ENCODE assay signal across 8 mouse cellular contexts in the genomic region with DNA sequence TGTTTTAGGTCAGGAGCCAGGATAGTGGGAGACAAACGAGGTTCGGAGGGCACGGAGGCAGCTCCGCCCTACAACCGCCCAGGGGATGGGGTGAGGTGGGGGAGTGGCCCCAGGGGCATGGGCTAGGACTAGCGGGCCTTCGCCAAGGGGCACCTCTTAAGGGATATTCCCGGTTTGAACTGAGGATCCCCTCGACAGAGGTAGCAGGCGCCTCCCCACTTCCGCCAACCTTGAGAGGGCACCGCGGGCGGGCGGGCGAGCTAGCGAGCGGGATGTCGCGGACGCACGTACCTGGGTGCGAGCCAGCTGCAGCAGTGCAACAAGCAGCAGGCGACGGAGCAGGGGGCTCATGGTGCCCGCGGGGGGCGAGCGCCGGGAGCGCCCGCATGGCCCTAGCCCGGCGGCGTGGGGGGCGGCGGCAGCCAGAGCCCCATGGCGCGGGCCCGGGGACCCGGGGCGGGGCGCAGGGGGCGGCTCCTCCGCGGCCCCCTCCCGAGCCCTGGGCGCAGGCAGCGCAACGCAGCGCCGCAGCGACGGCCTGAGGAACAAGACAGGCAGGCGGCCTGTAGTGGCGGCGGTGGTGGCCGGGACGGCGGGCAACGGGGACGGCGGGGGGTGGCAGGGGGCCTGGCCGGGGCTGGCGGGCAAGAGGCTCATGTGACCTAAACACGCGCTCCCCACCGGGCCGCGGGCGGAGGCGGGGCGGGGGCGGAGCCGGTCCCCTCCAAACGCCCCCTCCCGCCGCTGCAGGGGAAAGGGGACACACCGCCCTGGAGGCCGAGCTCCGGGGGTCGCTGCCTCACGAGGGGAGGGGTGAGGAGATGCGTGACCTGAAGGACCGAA. TPM values are rescaled to one million over a fixed set of nuclear protein-coding genes. Genes with fewer than 3 reads are reported as not detected.
DNase-seq lines count a peak whose midpoint lies in the region; ATAC-seq lines count a peak whose summit lies in the region.

Vegfb (minus strand) TSS at position 591 of the 843 bp plus-strand sequence.

- peak; percentile 65 for DNase-seq in CD4-positive, CD25-positive, alpha-beta regulatory T cell, adult 2 months (ENCODE audit: low read depth, low spot score)
- DNase-seq in adrenal gland, postnatal 4 days (ENCODE audit: low spot score in 2 of 2) = peak in 1 of 2 experiments; percentile 62
- DNase-seq in kidney, postnatal 10 days = peak; percentile 84
- peak; percentile 64 to 67 for DNase-seq in lung, adult 18-20 months
- peak; percentile 79 to 83 for DNase-seq in thymus, postnatal 36 days

- H3K27ac ChIP-seq in heart, embryonic 14.5 days (replicated peaks in 1 of 2; ENCODE audit: control insufficient read depth in 1 of 2, insufficient read depth in 1 of 2, low read depth in 2 of 2, low read length in 2 of 2) = peak within 1 kb of the TSS; percentile 91 to 98
- H3K27ac ChIP-seq in neural tube, embryonic 13.5 days (replicated peaks) = peak within 1 kb of the TSS; percentile 84

- peak; percentile 52; the same call in 1 of the 2 replicates for ATAC-seq in erythroblast, adult 5-6 weeks (replicated peaks; ENCODE audit: low FRiP score, poor library complexity, severe bottlenecking)
- peak; percentile 53 for ATAC-seq in heart, embryonic 14.5 days (ENCODE audit: insufficient number of reproducible peaks, insufficient read depth, low FRiP score, low read depth)
- ATAC-seq in neural tube, embryonic 13.5 days (ENCODE audit: low read depth) = peak; percentile 45

- H3K9me3 ChIP-seq in heart, embryonic 14.5 days (ENCODE audit: control insufficient read depth, low read length) = no peaks in the 10 kb centered on the region
- no peaks in the 10 kb centered on the region for H3K9me3 ChIP-seq in neural tube, embryonic 13.5 days

- no peaks in the 10 kb centered on the region for H3K27me3 ChIP-seq in heart, embryonic 14.5 days (ENCODE audit: control insufficient read depth, insufficient read depth, low read length)
- H3K27me3 ChIP-seq in neural tube, embryonic 13.5 days = no peaks in the 10 kb centered on the region

- peak within 1 kb of the TSS; percentile 75 for H3K4me2 ChIP-seq in heart, embryonic 14.5 days (ENCODE audit: low read length)
- peak within 1 kb of the TSS; percentile 87 for H3K4me2 ChIP-seq in neural tube, embryonic 13.5 days

- peaks cover 39% of the 10 kb centered on the region for H3K36me3 ChIP-seq in heart, embryonic 14.5 days (ENCODE audit: control insufficient read depth, insufficient read depth, low read length)
- H3K36me3 ChIP-seq in neural tube, embryonic 13.5 days = peaks cover 28% of the 10 kb centered on the region

- peaks cover 12 to 22% of the 10 kb centered on the region in 2 experiments for H3K4me1 ChIP-seq in heart, embryonic 14.5 days (ENCODE audit: control insufficient read depth in 2 of 2, insufficient read depth in 2 of 2, low read length in 2 of 2)
- H3K4me1 ChIP-seq in neural tube, embryonic 13.5 days (replicated peaks) = peaks cover 30% of the 10 kb centered on the region

- H3K4me3 ChIP-seq in heart, embryonic 14.5 days (ENCODE audit: control insufficient read depth in 1 of 2, insufficient read depth in 1 of 2, low read depth in 1 of 2, low read length in 2 of 2) = peak within 1 kb of the TSS; percentile 69 to 81
- H3K4me3 ChIP-seq in neural tube, embryonic 13.5 days = peak within 1 kb of the TSS; percentile 78

- under 1% methylated on average over 75 of the region's 85 CpGs for WGBS in heart, embryonic 14.5 days
- WGBS in neural tube, embryonic 13.5 days = 1% methylated on average over 81 of the region's 85 CpGs

- peak within 1 kb of the TSS; percentile 90 for H3K9ac ChIP-seq in heart, embryonic 14.5 days (ENCODE audit: low read length)
- H3K9ac ChIP-seq in neural tube, embryonic 13.5 days = peak within 1 kb of the TSS; percentile 93

RNA-seq across cellular contexts. Expression of gene Vegfb, which starts in this region (rescaled TPM):
- 10 to 100 TPM; 88.6 to 89.2 TPM for total RNA-seq in adrenal gland, postnatal 4 days (2021)
- total RNA-seq in erythroblast, adult 5-6 weeks (2015; ENCODE audit: low replicate concordance) = 11.7 TPM in 2 replicates
- 0.98 and 1.1 TPM in 2 replicates for total RNA-seq in erythroblast, adult 5-6 weeks (2017; ENCODE audit: low replicate concordance)
- polyA plus RNA-seq in heart, embryonic 14.5 days (2014; fragmentation: Nextera tagmentation; extraction: Ambion mirVana) = 141 and 153 TPM in 2 replicates
- polyA plus RNA-seq in neural tube, embryonic 13.5 days (2015; fragmentation: Nextera tagmentation; extraction: Ambion mirVana) = 37.2 and 39.3 TPM in 2 replicates

Comparison
In these comparisons a context has a peak if more than half of its experiments do, and no peak if none do; other contexts are left out.
1. RNA of gene Vegfb (total RNA-seq): 88.6 to 89.2 TPM in adrenal gland, postnatal 4 days; 0.98 to 11.7 TPM in erythroblast, adult 5-6 weeks; every median in the first group is over 4 times any median in the second.
2. Peak in every context shown above with its lines, with median percentiles within 50 percentile points of each other: ATAC-seq.